Mouse (Mus musculus): ENCODE measurements around the gene Cebpzos. TPM values are rescaled to one million over a fixed set of nuclear protein-coding genes. Genes with fewer than 3 reads are reported as not detected.

Cebpzos gene
- total RNA-seq (2023), result 1 to 10 TPM; 6.9 TPM

GRCm38 (mm10) chr17:78916369-78916813 is at the start of gene Cebpzos:
Gene Cebpzos (plus strand): TSS chr17:78916500.

DNA sequence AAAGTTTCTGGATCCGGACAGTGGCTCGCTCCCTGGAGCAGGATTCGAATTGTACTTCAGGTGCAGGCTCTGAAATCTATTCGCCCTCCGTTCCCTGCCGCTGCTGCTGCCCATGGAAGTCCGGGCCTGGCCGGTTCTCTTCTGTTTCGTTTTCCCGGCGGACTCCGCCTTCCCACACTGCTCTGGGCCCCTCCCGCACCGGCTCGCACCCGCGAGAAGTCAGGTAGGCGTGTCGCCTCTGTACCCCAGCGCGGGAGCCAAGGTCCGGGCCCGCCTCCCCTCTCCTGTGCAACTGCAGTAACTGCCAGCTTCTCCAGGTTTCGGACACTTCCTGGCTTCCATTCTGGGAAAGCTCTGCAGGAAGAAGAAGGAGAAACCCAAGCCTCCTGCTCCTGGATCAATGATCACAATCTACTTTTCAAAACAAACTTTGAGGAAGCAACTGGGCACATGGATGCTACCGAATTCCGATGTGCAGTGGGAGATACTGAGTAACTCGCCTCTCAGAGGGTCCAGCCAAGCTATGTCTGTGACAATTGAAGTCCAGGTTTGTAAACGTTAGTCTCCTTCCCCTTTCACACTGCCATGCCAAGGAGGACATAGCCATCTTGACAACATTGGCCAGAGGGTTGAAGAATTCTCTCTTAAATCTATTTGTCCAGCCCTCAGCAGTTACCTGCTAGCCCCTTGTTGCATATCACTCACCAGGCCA is 33.7 kb upstream of the Cebpzos start, which contains the start of gene Eif2ak2:
Eif2ak2 (minus strand) TSS at position 173 of the 712 bp plus-strand sequence.

GRCm38 (mm10) chr17:78906892-78907291 is 9.4 kb upstream of the Cebpzos start, which contains the start of gene Sult6b1:
Gene Sult6b1 (minus strand): TSS chr17:78906992.

GRCm38 (mm10) chr17:78936466-78937228 is 20.3 kb downstream of the Cebpzos start, which contains the start of the genes Cebpz and Ndufaf7:
Gene Cebpz (minus strand): TSS chr17:78937066.
Gene Ndufaf7 (plus strand): TSS chr17:78937136.

Other genes with a start within 250 kb of the Cebpzos start
- 10 to 100 TPM; 41.3 to 41.6 TPM for gene Strn, start 179.3 kb upstream of the Cebpzos start, total RNA-seq (2023)
- 10 to 100 TPM; 20.0 to 21.3 TPM for gene Heatr5b, start 81.1 kb upstream of the Cebpzos start, total RNA-seq (2023)
- gene Gpatch11, start 80.9 kb upstream of the Cebpzos start, total RNA-seq (2023), result 10 to 100 TPM; 22.9 to 24.1 TPM
- gene Eif2ak2, start 33.9 kb upstream of the Cebpzos start, total RNA-seq (2023), result 10 to 100 TPM; 28.4 to 31.6 TPM
- gene Sult6b1, start 9.5 kb upstream of the Cebpzos start, total RNA-seq (2023), result not detected
- 10 to 100 TPM; 67.5 to 70.8 TPM for gene Cebpz, start 20.6 kb downstream of the Cebpzos start, total RNA-seq (2023)
- 10 to 100 TPM; 22.1 to 25.8 TPM for gene Ndufaf7, start 20.6 kb downstream of the Cebpzos start, total RNA-seq (2023)
- 10 to 100 TPM; 46.0 to 54.2 TPM for gene Prkd3, start 104.3 kb downstream of the Cebpzos start, total RNA-seq (2023)
- gene Qpct, start 135.4 kb downstream of the Cebpzos start, total RNA-seq (2023), result 1 to 10 TPM; 6.3 to 7.7 TPM

Measured in neutrophil, adult 59 days (primary cell).